Mouse (Mus musculus) erythroblast, embryonic 14.5 days (primary cell): ENCODE results near the gene Nup35. TPM values are rescaled to one million over a fixed set of nuclear protein-coding genes. Genes with fewer than 3 reads are reported as not detected.

Source experiments
- H3K27me3 ChIP-seq: 2 replicates; pipeline ENCODE4 v1.6.1; 2012; ENCODE audit warnings: inconsistent platforms; ENCODE audit not compliant: control insufficient read depth
- H3K36me3 ChIP-seq: 2 replicates; pipeline ENCODE4 v1.6.1; 2012; ENCODE audit warnings: mild to moderate bottlenecking, inconsistent platforms; ENCODE audit not compliant: control insufficient read depth
- H3K4me1 ChIP-seq: 2 replicates; pipeline ENCODE4 v1.6.1; 2012; ENCODE audit warnings: inconsistent platforms; ENCODE audit not compliant: control insufficient read depth
- H3K4me3 ChIP-seq: replicated peaks from 2 replicates; pipeline ENCODE3; 2012; ENCODE audit warnings: moderate library complexity, mild to moderate bottlenecking, inconsistent platforms
- H3K9me3 ChIP-seq: 2 replicates; pipeline ENCODE4 v1.6.1; 2012; ENCODE audit warnings: low read length, inconsistent platforms, mixed read lengths; ENCODE audit not compliant: control insufficient read depth
- GATA1 ChIP-seq: IDR thresholded peaks from 2 replicates; pipeline ENCODE4 v1.6.1; 2012; ENCODE audit warnings: low read length, inconsistent platforms, mixed read lengths
- TAL1 ChIP-seq: IDR thresholded peaks from 3 replicates; pipeline ENCODE4 v1.6.1; 2012; ENCODE audit warnings: low read length, inconsistent platforms, mixed read lengths
- polyA plus RNA-seq: library from polyadenylated mRNA; stranded (reverse); fragments of >175 nt; gene quantifications from 2 replicates; pipeline ENCODE4 v1.2.3, GENCODE M21; 2012

Gene Nup35
- polyA plus RNA-seq, 1 experiment: 0.17 TPM

GRCm38 (mm10) chr2:80594215-80594918 is 22.7 kb upstream of the Nup35 start:
- peaks cover 2% of the 10 kb centered on the region; the same call in 1 of the 2 replicates for H3K27me3 ChIP-seq
- H3K4me1 ChIP-seq: peaks cover 3% of the 10 kb centered on the region
- H3K4me3 ChIP-seq: no peak overlapping the region
- no peaks in the 10 kb centered on the region for H3K36me3 ChIP-seq
- H3K9me3 ChIP-seq: no peaks in the 10 kb centered on the region
- TF ChIP-seq GATA1: no peak
- no peak for TF ChIP-seq TAL1

- Histone ChIP-seq H3K36me3 (no peaks in the 10 kb centered on the region), H3K9me3 (no peaks in the 10 kb centered on the region), H3K4me3 (no peak overlapping the region), H3K4me1 (peaks cover 3% of the 10 kb centered on the region), H3K27me3 (peaks cover 2% of the 10 kb centered on the region; the same call in 1 of the 2 replicates)
- TF ChIP-seq GATA1 (no peak), TAL1 (no peak)
Observed at GRCm38 (mm10) chr2:80596960-80597359, 20.1 kb upstream of the Nup35 start.

- Histone ChIP-seq H3K27me3 (no peaks in the 10 kb centered on the region; the same call in 1 of the 2 replicates), H3K4me1 (peaks cover 3% of the 10 kb centered on the region), H3K9me3 (no peaks in the 10 kb centered on the region), H3K4me3 (no peak overlapping the region), H3K36me3 (no peaks in the 10 kb centered on the region)
- TF ChIP-seq TAL1 (no peak), GATA1 (no peak)
Observed at GRCm38 (mm10) chr2:80599850-80600249, 17.2 kb upstream of the Nup35 start.

- Histone ChIP-seq H3K36me3 (no peaks in the 10 kb centered on the region), H3K9me3 (no peaks in the 10 kb centered on the region), H3K4me3 (no peak overlapping the region), H3K27me3 (no peaks in the 10 kb centered on the region; the same call in 1 of the 2 replicates), H3K4me1 (peaks cover 3% of the 10 kb centered on the region)
- TF ChIP-seq TAL1: no peak
- TF ChIP-seq GATA1: no peak
Observed at GRCm38 (mm10) chr2:80600611-80601010, 16.4 kb upstream of the Nup35 start.

- Histone ChIP-seq H3K27me3 (no peaks in the 10 kb centered on the region; the same call in 1 of the 2 replicates), H3K4me1 (no peaks in the 10 kb centered on the region), H3K9me3 (no peaks in the 10 kb centered on the region), H3K36me3 (no peaks in the 10 kb centered on the region), H3K4me3 (no peak overlapping the region)
- TF ChIP-seq GATA1 (no peak), TAL1 (no peak)
Observed at GRCm38 (mm10) chr2:80602756-80603155, 14.3 kb upstream of the Nup35 start.

GRCm38 (mm10) chr2:80603771-80604426 is 13.1 kb upstream of the Nup35 start:
- Histone ChIP-seq H3K36me3 (no peaks in the 10 kb centered on the region), H3K4me3 (no peak overlapping the region), H3K9me3 (no peaks in the 10 kb centered on the region), H3K4me1 (no peaks in the 10 kb centered on the region), H3K27me3 (no peaks in the 10 kb centered on the region; the same call in 1 of the 2 replicates)
- TF ChIP-seq TAL1: no peak
- TF ChIP-seq GATA1: no peak

GRCm38 (mm10) chr2:80612286-80612685 is 4.8 kb upstream of the Nup35 start:
- H3K4me1 ChIP-seq: peaks cover 8% of the 10 kb centered on the region
- no peak overlapping the region for H3K4me3 ChIP-seq
- H3K27me3 ChIP-seq: no peaks in the 10 kb centered on the region
- no peaks in the 10 kb centered on the region for H3K36me3 ChIP-seq
- TF ChIP-seq GATA1: no peak
- no peak for TF ChIP-seq TAL1
- no peaks in the 10 kb centered on the region for H3K9me3 ChIP-seq

- peaks cover 13% of the 10 kb centered on the region for H3K4me1 ChIP-seq
- no peak for TF ChIP-seq TAL1
- no peak for TF ChIP-seq GATA1
- no peak overlapping the region for H3K4me3 ChIP-seq
- H3K9me3 ChIP-seq: no peaks in the 10 kb centered on the region
- no peaks in the 10 kb centered on the region for H3K27me3 ChIP-seq
- H3K36me3 ChIP-seq: no peaks in the 10 kb centered on the region
Observed at GRCm38 (mm10) chr2:80612796-80613195, 4.2 kb upstream of the Nup35 start.

GRCm38 (mm10) chr2:80618991-80619390 is 2.0 kb downstream of the Nup35 start:
- H3K27me3 ChIP-seq: no peaks in the 10 kb centered on the region
- peaks cover 16% of the 10 kb centered on the region for H3K4me1 ChIP-seq
- peaks cover 2% of the 10 kb centered on the region for H3K36me3 ChIP-seq
- no peak overlapping the region for H3K4me3 ChIP-seq
- no peak for TF ChIP-seq TAL1
- TF ChIP-seq GATA1: no peak
- H3K9me3 ChIP-seq: no peaks in the 10 kb centered on the region
